Mouse (Mus musculus) CH12.LX (cell line): Measurements from ENCODE around the gene Pamr1. TPM values are rescaled to one million over a fixed set of nuclear protein-coding genes. Genes with fewer than 3 reads are reported as not detected.

Experiments
- DNase-seq: peaks from one replicate; pipeline ENCODE4 v3.0.0-alpha.2; 2013; ENCODE audit errors: extremely low read depth
- H3K27ac ChIP-seq: 2 replicates; pipeline ENCODE4 v1.5.1; 2012; ENCODE audit warnings: low read depth, mild to moderate bottlenecking, control low read depth, moderate library complexity; ENCODE audit not compliant: insufficient read depth
- H3K27me3 ChIP-seq: replicated peaks from 2 replicates; pipeline ENCODE3; 2012; ENCODE audit warnings: inconsistent platforms
- H3K36me3 ChIP-seq, 2 experiments: replicated peaks in 1 of 2; 2 replicates each; pipeline versions ENCODE3 to v1.6.1; 2012; ENCODE audit warnings: inconsistent platforms in 1 of 2, low read length in 1 of 2, mild to moderate bottlenecking in 1 of 2, mixed read lengths in 1 of 2, moderate library complexity in 1 of 2; ENCODE audit not compliant: control insufficient read depth in 1 of 2, insufficient read depth in 1 of 2
- H3K4me1 ChIP-seq, 2 experiments: 2 replicates each; pipeline ENCODE4 v1.6.1; 2012; ENCODE audit warnings: inconsistent platforms in 1 of 2, moderate library complexity in 1 of 2; ENCODE audit not compliant: insufficient read depth in 2 of 2, control insufficient read depth in 1 of 2
- H3K4me2 ChIP-seq: 2 replicates; pipeline ENCODE4 v1.6.1; 2012; ENCODE audit warnings: low read depth, mild to moderate bottlenecking, control low read depth; ENCODE audit not compliant: poor library complexity, insufficient read depth, severe bottlenecking
- H3K4me3 ChIP-seq, 3 experiments: fragments of 150-350 bp in 1 of 3; sonication (generic) in 1 of 3; replicated peaks in 1 of 3; 2 replicates each; pipeline versions ENCODE3 to v1.5.1; 2011 to 2012; ENCODE audit warnings: low read depth in 2 of 3, low read length in 2 of 3, mild to moderate bottlenecking in 2 of 3, moderate library complexity in 2 of 3, control low read depth in 1 of 3, improper control_type of control experiment in 1 of 3, inconsistent platforms in 1 of 3, mixed read lengths in 1 of 3; ENCODE audit not compliant: poor library complexity in 1 of 3
- H3K79me2 ChIP-seq: replicated peaks from 2 replicates; pipeline ENCODE4 v1.6.1; 2012; ENCODE audit warnings: mild to moderate bottlenecking, moderate library complexity; ENCODE audit not compliant: control insufficient read depth, poor library complexity, insufficient read depth, severe bottlenecking; ENCODE audit errors: extremely low read depth
- H3K9ac ChIP-seq: 2 replicates; pipeline ENCODE4 v1.6.1; 2012; ENCODE audit warnings: low read depth, mild to moderate bottlenecking, control low read depth, moderate library complexity; ENCODE audit not compliant: insufficient read depth
- H3K9me3 ChIP-seq: replicated peaks from 2 replicates; pipeline ENCODE3; 2012; ENCODE audit warnings: low read length, inconsistent platforms, mixed read lengths
- BHLHE40 ChIP-seq: IDR thresholded peaks from 2 replicates; pipeline ENCODE4 v1.6.1; 2011; ENCODE audit warnings: mild to moderate bottlenecking, low read depth, low read length, improper control_type of control experiment
- CHD1 ChIP-seq: IDR thresholded peaks from 2 replicates; pipeline ENCODE4 v1.6.1; 2012; ENCODE audit warnings: low read depth, low read length, improper control_type of control experiment, inconsistent platforms
- CHD2 ChIP-seq: IDR thresholded peaks from 2 replicates; pipeline ENCODE4 v1.6.1; 2011; ENCODE audit warnings: low read length, improper control_type of control experiment
- CTCF ChIP-seq, 2 experiments: IDR thresholded peaks in 1 of 2; conservative IDR thresholded peaks in 1 of 2; 2 replicates each; pipeline ENCODE4 v1.5.1; 2011 to 2012; ENCODE audit warnings: low read depth in 2 of 2, low read length in 2 of 2, improper control_type of control experiment in 1 of 2, inconsistent platforms in 1 of 2, mild to moderate bottlenecking in 1 of 2, moderate library complexity in 1 of 2
- EP300 ChIP-seq: IDR thresholded peaks from 2 replicates; pipeline ENCODE4 v1.6.1; 2011; ENCODE audit warnings: low read length, improper control_type of control experiment
- ETS1 ChIP-seq: conservative IDR thresholded peaks from 2 replicates; pipeline ENCODE4 v1.6.1; 2012; ENCODE audit warnings: low read depth, mild to moderate bottlenecking, inconsistent platforms, low read length, improper control_type of control experiment, moderate library complexity
- HCFC1 ChIP-seq: IDR thresholded peaks from 2 replicates; pipeline ENCODE4 v1.6.1; 2012; ENCODE audit warnings: low read depth, mild to moderate bottlenecking, inconsistent platforms, low read length, improper control_type of control experiment
- IRF4 ChIP-seq: IDR thresholded peaks from 2 replicates; pipeline ENCODE4 v1.6.1; 2014; ENCODE audit warnings: low read depth, mild to moderate bottlenecking, inconsistent platforms, low read length, improper control_type of control experiment
- JUN ChIP-seq: IDR thresholded peaks from 2 replicates; pipeline ENCODE4 v1.6.1; 2011; ENCODE audit warnings: low read depth, mild to moderate bottlenecking, low read length, improper control_type of control experiment, moderate library complexity; ENCODE audit not compliant: insufficient read depth
- JUND ChIP-seq: conservative IDR thresholded peaks from 2 replicates; pipeline ENCODE4 v1.6.1; 2011; ENCODE audit warnings: low read depth, low read length, improper control_type of control experiment
- KAT2A ChIP-seq: IDR thresholded peaks from 2 replicates; pipeline ENCODE4 v1.6.1; 2012; ENCODE audit warnings: low read length, improper control_type of control experiment, inconsistent platforms; ENCODE audit not compliant: insufficient replicate concordance
- MAX ChIP-seq: IDR thresholded peaks from 2 replicates; pipeline ENCODE4 v1.6.1; 2011; ENCODE audit warnings: low read length, improper control_type of control experiment
- MEF2A ChIP-seq: IDR thresholded peaks from 2 replicates; pipeline ENCODE4 v1.6.1; 2014; ENCODE audit warnings: low read depth, mild to moderate bottlenecking, inconsistent platforms, low read length, improper control_type of control experiment, borderline replicate concordance
- MXI1 ChIP-seq: IDR thresholded peaks from 2 replicates; pipeline ENCODE4 v1.6.1; 2011; ENCODE audit warnings: mild to moderate bottlenecking, low read depth, low read length, improper control_type of control experiment
- MYC ChIP-seq: IDR thresholded peaks from 2 replicates; pipeline ENCODE4 v1.6.1; 2011; ENCODE audit warnings: low read depth, mild to moderate bottlenecking, improper control_type of control experiment, low read length
- NELFE ChIP-seq: IDR thresholded peaks from 2 replicates; pipeline ENCODE4 v1.6.1; 2011; ENCODE audit warnings: low read depth, low read length, improper control_type of control experiment
- NRF1 ChIP-seq: IDR thresholded peaks from 2 replicates; pipeline ENCODE4 v1.6.1; 2014; ENCODE audit warnings: low read depth, mild to moderate bottlenecking, inconsistent platforms, low read length, improper control_type of control experiment, moderate library complexity
- POLR2AphosphoS2 ChIP-seq: IDR thresholded peaks from 2 replicates; pipeline ENCODE4 v1.6.1; 2011; ENCODE audit warnings: low read depth, low read length, improper control_type of control experiment
- RCOR1 ChIP-seq: conservative IDR thresholded peaks from 2 replicates; pipeline ENCODE4 v1.6.1; 2012; ENCODE audit warnings: low read depth, mild to moderate bottlenecking, inconsistent platforms, low read length, improper control_type of control experiment
- SIN3A ChIP-seq: IDR thresholded peaks from 2 replicates; pipeline ENCODE4 v1.6.1; 2012; ENCODE audit warnings: low read length, improper control_type of control experiment, inconsistent platforms
- TBP ChIP-seq: conservative IDR thresholded peaks from 2 replicates; pipeline ENCODE4 v1.6.1; 2011; ENCODE audit warnings: low read depth, low read length, improper control_type of control experiment
- TCF12 ChIP-seq: IDR thresholded peaks from 2 replicates; pipeline ENCODE4 v1.6.1; 2014; ENCODE audit warnings: low read depth, mild to moderate bottlenecking, inconsistent platforms, low read length, improper control_type of control experiment
- UBTF ChIP-seq: IDR thresholded peaks from 2 replicates; pipeline ENCODE4 v1.6.1; 2012; ENCODE audit warnings: low read depth, mild to moderate bottlenecking, inconsistent platforms, low read length, improper control_type of control experiment, moderate library complexity
- ZKSCAN1 ChIP-seq: IDR thresholded peaks from 2 replicates; pipeline ENCODE4 v1.6.1; 2012; ENCODE audit warnings: low read depth, inconsistent platforms, low read length, improper control_type of control experiment, borderline replicate concordance
- ZMIZ1 ChIP-seq: IDR thresholded peaks from 2 replicates; pipeline ENCODE4 v1.6.1; 2012; ENCODE audit warnings: low read depth, mild to moderate bottlenecking, inconsistent platforms, low read length, improper control_type of control experiment
- dilution Hi-C: fragments of 300-500 bp; cut with MboI; formaldehyde crosslinking; loops from 2 replicates; pipeline ENCODE4 v1.14.3; 2020; ENCODE audit warnings: low sequenced_read_pairs; ENCODE audit not compliant: extremely low pct_unique_long_range_greater_than_20kb, extremely low pct_ligation_motif_present
- in situ Hi-C: fragments of 300-500 bp; cut with MboI; formaldehyde crosslinking; loops from 3 replicates; pipeline ENCODE4 v1.14.3; 2019; ENCODE audit warnings: low sequenced_read_pairs, low pct_ligation_motif_present, low pct_unique_long_range_greater_than_20kb, mixed read lengths
- polyA plus RNA-seq: library from polyadenylated mRNA; unstranded; fragments of >175 nt; gene quantifications from 2 replicates; pipeline ENCODE4 v1.2.1, GENCODE M21; 2012; ENCODE audit warnings: low read depth; ENCODE audit not compliant: insufficient read length
- total RNA-seq, 2 experiments: library from RNA; depleted of rRNA; stranded (reverse); fragments of 300-350 nt in 1 of 2; fragments of >200 nt in 1 of 2; gene quantifications; 2 replicates each; pipeline ENCODE4 v1.2.3; 2012 to 2014

Gene Pamr1
- total and polyA plus RNA-seq, 3 experiments = 0.08 to 0.28 (median 0.24) TPM

DNA sequence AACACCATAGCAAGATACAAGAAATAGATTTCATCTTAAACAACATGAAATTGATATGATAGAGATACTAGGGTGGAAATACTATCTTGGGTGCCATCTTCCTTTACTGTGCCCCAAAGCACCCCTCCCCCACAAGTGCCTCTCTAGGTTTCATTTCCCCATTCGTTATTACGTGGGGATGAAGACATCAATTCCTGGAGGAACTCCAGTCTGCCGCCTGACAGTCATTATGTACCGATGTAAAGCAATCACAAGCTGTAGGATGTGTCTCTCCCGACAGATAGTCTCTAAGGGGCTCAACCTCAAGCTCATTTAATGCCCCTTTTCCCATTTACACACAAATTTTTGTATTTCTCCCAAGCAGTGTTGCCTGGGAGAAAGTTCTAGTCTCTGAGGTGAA lies 88.3 kb downstream of the Pamr1 start:
- no peak overlapping the region for H3K4me3 ChIP-seq
- peak; percentile 100 for TF ChIP-seq IRF4
- TF ChIP-seq ETS1 = peak; percentile 82
- TF ChIP-seq MEF2A = peak; percentile 82; the same call in 1 of the 2 replicates
- peak; percentile 67; the same call in 1 of the 2 replicates for TF ChIP-seq TCF12
- TF ChIP-seq TBP = 0 out of 2 replicates have a peak, but pooled peaks have one; percentile 29
- TF ChIP-seq RCOR1 = peak; percentile 95
- TF ChIP-seq CHD1 = no peak
- TF ChIP-seq CTCF (conservative IDR thresholded peaks at IDR 0.05 in 1 of 2, IDR thresholded peaks at IDR 0.05 in 1 of 2; ENCODE audit: low read depth in 2 of 2, low read length in 2 of 2) = no peak
- TF ChIP-seq POLR2AphosphoS2 = no peak
- peak; percentile 99 for TF ChIP-seq EP300
- TF ChIP-seq UBTF = no peak
- TF ChIP-seq MYC = 0 out of 2 replicates have a peak, but pooled peaks have one; percentile 43
- no peak for TF ChIP-seq SIN3A
- TF ChIP-seq JUN = peak; percentile 86
- TF ChIP-seq JUND = peak; percentile 90
- peak; percentile 77 for TF ChIP-seq BHLHE40
- no peak for TF ChIP-seq MAX
- TF ChIP-seq CHD2 = peak; percentile 96
- TF ChIP-seq KAT2A = no peak
- TF ChIP-seq ZMIZ1 = no peak
- no peaks in the 10 kb centered on the region for H3K27me3 ChIP-seq
- peaks cover 19 to 35% of the 10 kb centered on the region in 2 experiments for H3K4me1 ChIP-seq
- no peaks in the 10 kb centered on the region for H3K36me3 ChIP-seq
- peak overlapping the region; percentile 85 for H3K4me2 ChIP-seq
- DNase-seq = peak; percentile 90
- no peaks in the 10 kb centered on the region for H3K79me2 ChIP-seq
- no peak overlapping the region for H3K9ac ChIP-seq
- dilution Hi-C loops = no loop called here
- in situ Hi-C loops = no loop called here
- H3K9me3 ChIP-seq = no peaks in the 10 kb centered on the region
- H3K27ac ChIP-seq = no peak overlapping the region

DNA sequence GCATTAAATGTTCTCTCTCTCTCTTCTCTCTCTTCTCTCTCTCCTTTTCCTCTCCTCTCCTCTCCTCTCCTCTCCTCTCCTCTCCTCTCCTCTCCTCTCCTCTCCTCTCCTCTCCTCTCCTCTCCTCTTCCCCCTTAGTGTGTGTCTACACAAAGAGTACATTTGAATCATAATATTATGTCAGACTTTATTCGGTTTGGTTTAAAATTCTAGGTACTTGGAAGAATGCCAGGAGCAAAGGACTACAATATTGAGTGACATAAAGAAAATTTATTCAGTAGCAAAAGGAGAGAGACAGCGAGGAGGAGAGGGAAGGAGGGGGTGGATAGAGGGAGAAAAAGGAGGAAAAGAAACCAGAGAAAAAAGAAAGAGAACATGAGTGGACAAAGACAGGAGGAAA lies 88.9 kb downstream of the Pamr1 start:
- TF ChIP-seq MAX (no peak), NELFE (no peak), ZKSCAN1 (no peak), MXI1 (no peak), NRF1 (no peak), HCFC1 (no peak), ZMIZ1 (no peak), CHD1 (no peak), EP300 (no peak)
- Histone ChIP-seq H3K4me1 (peaks cover 19 to 35% of the 10 kb centered on the region in 2 experiments), H3K4me3 (no peak overlapping the region), H3K27ac (no peak overlapping the region), H3K27me3 (no peaks in the 10 kb centered on the region), H3K9ac (peak overlapping the region; percentile 29; the same call in 1 of the 2 replicates), H3K4me2 (no peak overlapping the region), H3K9me3 (no peaks in the 10 kb centered on the region), H3K36me3 (no peaks in the 10 kb centered on the region), H3K79me2 (no peaks in the 10 kb centered on the region)
- dilution Hi-C loops = no loop called here
- in situ Hi-C loops = no loop called here
- DNase-seq = no peak
